Mouse (Mus musculus) Patski (cell line): ENCODE data around the gene Chga. TPM values are rescaled to one million over a fixed set of nuclear protein-coding genes. Genes with fewer than 3 reads are reported as not detected.

Experiments
- ATAC-seq: fragments of 100-300 bp; one replicate; pipeline ENCODE4 v1.8.0; 2021
- CTCF ChIA-PET: fragments of 350-600 bp; sonication (Branson Sonifier 250); formaldehyde crosslinking; loops from one replicate; lab custom pipeline; 2022; ENCODE audit warnings: inconsistent platforms; lab: Charles Lee
- POLR2A ChIA-PET: fragments of 350-600 bp; sonication (Branson Sonifier 250); formaldehyde crosslinking; loops from one replicate; lab custom pipeline; 2022; ENCODE audit warnings: antibody characterized with exemption, inconsistent platforms; lab: Charles Lee
- DNase-seq: peaks from one replicate; pipeline ENCODE4 v3.0.0-alpha.2; 2011; ENCODE audit warnings: low read depth, low spot score
- H3K27me3 ChIP-seq: fragments of 371-371 bp; one replicate; pipeline ENCODE4 v1.5.1; 2021
- CTCF ChIP-seq: fragments of 100-300 bp; IDR thresholded peaks from one replicate; pipeline ENCODE4 v1.5.1; 2021
- in situ Hi-C: fragments of 300-500 bp; cut with MboI; formaldehyde crosslinking; loops from 3 replicates; pipeline ENCODE4 v1.11.1; 2018; ENCODE audit warnings: low pct_unique_long_range_greater_than_20kb, mixed read lengths
- polyA plus RNA-seq: library from polyadenylated mRNA; unstranded; gene quantifications from one replicate; pipeline ENCODE4 v1.2.3, GENCODE M21; 2021

Gene Chga
- polyA plus RNA-seq, 1 experiment from 2014 or later = 0.08 TPM

DNA sequence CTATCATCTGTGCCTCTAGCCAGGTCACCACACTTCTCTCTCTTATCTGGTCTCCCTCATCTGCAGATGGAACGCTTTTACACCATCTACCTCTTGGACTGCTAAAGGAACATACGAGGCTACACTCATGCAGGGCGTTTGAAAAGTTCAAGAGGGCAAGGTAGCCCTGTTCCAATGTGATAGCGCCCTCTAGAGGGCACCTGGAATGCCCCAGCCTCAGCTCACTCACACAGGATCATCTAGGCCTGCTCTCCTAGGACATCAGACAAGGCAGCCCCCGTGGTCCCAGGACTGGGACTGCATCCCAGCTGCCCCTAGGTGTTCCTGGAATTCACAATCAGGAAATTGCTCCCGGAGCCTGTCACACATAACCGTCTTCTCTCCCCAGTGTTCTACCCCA is 41.6 kb downstream of the Chga start:
- TF ChIP-seq CTCF = no peak
- no peak for DNase-seq
- in situ Hi-C loops = no loop called here
- no peaks in the 10 kb centered on the region for H3K27me3 ChIP-seq
- ChIA-PET CTCF (interaction anchor here (1.0 kb wide), 1 partner anchor 19 kb away, joined by 5 read pairs; no protein-coding TSS in a partner anchor), POLR2A (no interaction called here)
- no peak for ATAC-seq

DNA sequence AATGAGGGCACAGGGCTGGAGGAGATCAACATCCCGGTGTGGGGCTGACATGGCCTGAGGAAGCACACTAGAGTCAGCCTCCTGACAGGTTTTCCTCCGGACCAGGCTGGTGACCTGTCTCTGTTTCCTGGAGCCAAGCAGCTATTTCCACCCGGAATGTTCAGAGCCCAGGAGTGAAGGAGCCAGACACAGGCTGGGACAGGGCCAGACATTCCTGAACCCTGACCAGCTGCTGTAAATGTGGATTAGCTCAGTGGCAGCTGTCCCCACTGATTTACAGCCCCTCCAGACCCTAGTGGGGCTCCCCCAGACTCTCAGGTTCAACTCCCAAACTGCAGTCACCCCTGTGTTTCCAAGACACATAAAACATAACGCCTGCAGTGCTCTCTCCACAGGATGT is 42.7 kb downstream of the Chga start:
- H3K27me3 ChIP-seq = no peaks in the 10 kb centered on the region
- ChIA-PET CTCF (no interaction called here), POLR2A (no interaction called here)
- ATAC-seq = peak; percentile 51
- TF ChIP-seq CTCF = no peak
- in situ Hi-C loops = no loop called here
- peak; percentile 49 for DNase-seq

- ATAC-seq (no peak), DNase-seq (no peak)
- TF ChIP-seq CTCF = no peak
- in situ Hi-C loops = no loop called here
- ChIA-PET CTCF (no interaction called here), POLR2A (no interaction called here)
- no peaks in the 10 kb centered on the region for H3K27me3 ChIP-seq
These were observed 43.8 kb downstream of the Chga start for GRCm38 (mm10) chr12:102598535-102598934.

- peak; percentile 11 for ATAC-seq
- ChIA-PET POLR2A (no interaction called here), CTCF (interaction anchor here (1.2 kb wide), 1 partner anchor 12 kb away, joined by 3 read pairs; no protein-coding TSS in a partner anchor)
- in situ Hi-C loops = no loop called here
- TF ChIP-seq CTCF = no peak
- peak; percentile 44 for DNase-seq
- H3K27me3 ChIP-seq = no peaks in the 10 kb centered on the region
These were observed 45.0 kb downstream of the Chga start for GRCm38 (mm10) chr12:102599801-102600200.

GRCm38 (mm10) chr12:102600345-102600744 is 45.6 kb downstream of the Chga start:
- peak; percentile 44 for ATAC-seq
- no peak for TF ChIP-seq CTCF
- ChIA-PET CTCF (interaction anchor here (1.2 kb wide), 2 partner anchors 9 to 12 kb away, joined by 3 read pairs; no protein-coding TSS in a partner anchor), POLR2A (no interaction called here)
- DNase-seq = peak; percentile 61
- H3K27me3 ChIP-seq = no peaks in the 10 kb centered on the region
- in situ Hi-C loops = no loop called here

DNA sequence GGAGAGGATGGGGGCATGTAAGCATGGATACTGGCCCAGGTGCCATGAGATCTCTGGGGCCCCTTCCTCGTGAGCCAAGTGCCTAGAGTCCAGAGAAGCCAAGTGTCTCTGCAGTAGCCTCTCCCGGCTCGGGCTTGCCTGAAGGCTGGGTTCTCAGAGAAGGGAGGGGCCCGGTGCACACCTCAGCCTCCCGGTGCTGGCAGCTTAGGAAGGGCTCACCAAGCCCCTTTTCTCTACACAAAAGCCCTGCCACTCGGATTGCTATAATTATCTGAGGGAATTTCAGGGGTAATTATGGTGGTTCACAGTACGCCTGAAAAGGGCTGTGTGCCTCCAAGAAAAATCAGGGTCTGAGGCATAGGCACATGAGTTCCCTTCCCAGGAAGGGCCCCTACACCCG is 47.1 kb downstream of the Chga start:
- in situ Hi-C loops = no loop called here
- TF ChIP-seq CTCF = no peak
- no peak for ATAC-seq

GRCm38 (mm10) chr12:102602255-102603041 is 47.7 kb downstream of the Chga start:
- in situ Hi-C loops = no loop called here

More for the DNA sequence above, 47.1 kb downstream of the Chga start:
- ChIA-PET CTCF (interaction anchor here (0.8 to 1.1 kb wide), 2 partner anchors 9 to 19 kb away, joined by 3 read pairs; no protein-coding TSS in a partner anchor), POLR2A (no interaction called here)
- no peak for DNase-seq
- H3K27me3 ChIP-seq = no peaks in the 10 kb centered on the region

GRCm38 (mm10) chr12:102605607-102606006 is 50.8 kb downstream of the Chga start:
- CTCF ChIA-PET = interaction anchor here (1.2 kb wide), 1 partner anchor 26 kb away, joined by 3 read pairs; no protein-coding TSS in a partner anchor
- ATAC-seq (no peak), DNase-seq (no peak)
- no peak for TF ChIP-seq CTCF
- POLR2A ChIA-PET = no interaction called here
- H3K27me3 ChIP-seq = no peaks in the 10 kb centered on the region
- in situ Hi-C loops = no loop called here

More at GRCm38 (mm10) chr12:102602255-102603041, 47.7 kb downstream of the Chga start:
- H3K27me3 ChIP-seq = no peaks in the 10 kb centered on the region
- CTCF ChIA-PET = no interaction called here
- ATAC-seq = no peak
- no peak for TF ChIP-seq CTCF
- DNase-seq = no peak
- POLR2A ChIA-PET = no interaction called here

DNA sequence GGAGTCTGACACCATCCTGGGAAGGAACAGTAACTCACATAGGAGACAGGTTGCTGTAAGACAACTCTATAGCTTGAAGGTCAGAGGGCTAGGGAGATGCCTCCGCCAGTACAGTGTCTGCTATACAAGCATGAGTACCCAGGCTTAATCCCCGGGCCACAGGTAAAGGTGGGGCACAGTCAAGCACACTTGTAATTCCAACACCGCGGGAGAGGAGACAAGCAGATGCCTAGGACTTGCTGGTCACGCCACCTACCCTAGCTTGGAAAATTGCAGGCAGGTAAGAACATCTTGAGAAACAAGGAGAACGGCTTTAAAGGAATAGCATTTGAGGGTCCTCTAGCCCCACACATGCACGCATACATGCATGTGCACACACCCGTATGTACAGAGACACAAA is 52.3 kb downstream of the Chga start:
- no peaks in the 10 kb centered on the region for H3K27me3 ChIP-seq
- no peak for TF ChIP-seq CTCF
- POLR2A ChIA-PET = no interaction called here
- CTCF ChIA-PET = interaction anchor here (1.2 kb wide), 1 partner anchor 13 kb away, joined by 3 read pairs; no protein-coding TSS in a partner anchor
- in situ Hi-C loops = no loop called here
- ATAC-seq (no peak), DNase-seq (no peak)

GRCm38 (mm10) chr12:102607808-102608517 is 53.2 kb downstream of the Chga start:
- TF ChIP-seq CTCF = no peak
- DNase-seq (no peak), ATAC-seq (no peak)
- no peaks in the 10 kb centered on the region for H3K27me3 ChIP-seq
- ChIA-PET POLR2A (no interaction called here), CTCF (interaction anchor here (1.2 kb wide), 1 partner anchor 13 kb away, joined by 3 read pairs; no protein-coding TSS in a partner anchor)
- in situ Hi-C loops = no loop called here
